7 mouse cellular contexts compared by ENCODE assay signal in the genomic region with DNA sequence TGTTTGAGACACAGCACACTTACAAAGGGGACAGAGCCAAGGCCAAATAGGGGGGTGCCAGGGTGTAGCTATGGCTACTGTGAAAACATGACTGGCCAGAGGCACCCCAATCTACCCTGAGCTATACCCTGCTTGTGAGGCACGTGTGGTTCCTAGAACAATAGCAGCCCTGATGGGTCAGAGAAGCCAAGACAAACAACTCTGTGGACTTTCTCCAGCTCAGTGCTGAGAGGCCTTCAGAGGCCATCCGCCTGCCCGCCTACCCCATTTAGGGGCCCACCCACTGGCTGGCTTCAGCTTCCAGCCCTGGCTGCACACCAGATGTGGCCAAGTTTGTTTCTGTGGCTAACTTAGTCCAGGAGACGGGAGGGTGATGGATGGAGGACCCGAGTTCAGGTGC. TPM values are rescaled to one million over a fixed set of nuclear protein-coding genes. Genes with fewer than 3 reads are reported as not detected.
DNase-seq lines count a peak whose midpoint lies in the region; ATAC-seq and TF ChIP-seq lines count a peak whose summit lies in the region.

No protein-coding gene starts in this region.

- H3K4me1 ChIP-seq in liver, postnatal 0 days (ENCODE audit: insufficient read depth) = peaks cover 10% of the 10 kb centered on the region; the same call in 1 of the 2 replicates

- peak; percentile 69 for ATAC-seq in liver, postnatal 0 days

- no peaks in the 10 kb centered on the region for H3K9me3 ChIP-seq in liver, postnatal 0 days (ENCODE audit: low read length)

- no peak for TF ChIP-seq CTCF in brain, embryonic 14.5 days (IDR thresholded peaks at IDR 0.05; ENCODE audit: borderline replicate concordance, extremely low read depth, insufficient read depth, insufficient read length)
- TF ChIP-seq CTCF in liver, postnatal 0 days (IDR thresholded peaks at IDR 0.05; ENCODE audit: low read depth) = no peak

- intact Hi-C loops in heart, postnatal 25 days (cut with DNase I) = loop anchor here (5.0 kb wide), 1 partner anchor 49 kb away; no protein-coding TSS in a partner anchor
- intact Hi-C loops in left cerebral cortex, postnatal 36 days (cut with DNase I) = no loop called here

- H3K27me3 ChIP-seq in liver, postnatal 0 days (ENCODE audit: insufficient read depth, low read length) = no peaks in the 10 kb centered on the region

- no peak for TF ChIP-seq POLR2A in brain, embryonic 14.5 days (IDR thresholded peaks at IDR 0.05; ENCODE audit: borderline replicate concordance, extremely low read depth, insufficient read depth, insufficient read length, poor library complexity, severe bottlenecking)

- peak; percentile 99 for DNase-seq in adipocyte (ENCODE audit: low spot score)
- DNase-seq in brain, embryonic 14.5 days (ENCODE audit: low read depth) = peak; percentile 34
- peak; percentile 66 for DNase-seq in heart, postnatal 25 days (ENCODE audit: low spot score)
- peak; percentile 48 for DNase-seq in liver, postnatal 0 days
- no peak for DNase-seq in frontal cortex, postnatal 25 days (ENCODE audit: low spot score in 2 of 2)
- no peak for DNase-seq in left cerebral cortex, postnatal 36 days (ENCODE audit: low spot score in 2 of 2)
- no peak for DNase-seq in right cerebral cortex, postnatal 14 days

- H3K27ac ChIP-seq in liver, postnatal 0 days (ENCODE audit: low read depth) = peak overlapping the region; percentile 30; the same call in 1 of the 2 replicates

- no peak overlapping the region for H3K9ac ChIP-seq in liver, postnatal 0 days (replicated peaks)

- TF ChIP-seq EP300 in liver, postnatal 0 days (IDR thresholded peaks at IDR 0.05; ENCODE audit: low read depth) = no peak; the same call in 1 of the 2 replicates

- no peak overlapping the region for H3K4me3 ChIP-seq in liver, postnatal 0 days (ENCODE audit: low read depth, low read length)

- H3K4me2 ChIP-seq in liver, postnatal 0 days (ENCODE audit: low read depth, low read length) = no peak overlapping the region

- WGBS in liver, postnatal 0 days (ENCODE audit: insufficient replicate concordance) = 55% methylated on average over 5 of the region's 5 CpGs

- peaks cover 63% of the 10 kb centered on the region for H3K36me3 ChIP-seq in liver, postnatal 0 days (replicated peaks; ENCODE audit: insufficient read depth, low read length)

RNA-seq across cellular contexts. Expression of gene Slc6a6, which starts 52.6 kb away (rescaled TPM):
- polyA plus RNA-seq in brain, embryonic 14.5 days (2012; rRNA removed) = 67.2 and 96.3 TPM in 2 replicates
- 100 to 1,000 TPM in 1 of 2 experiments, 10 to 100 TPM in 1; 85.0 to 102 TPM for total RNA-seq in heart, postnatal 25 days (2021)
- polyA plus RNA-seq in liver, postnatal 0 days (2015; fragmentation: Nextera tagmentation; extraction: Ambion mirVana) = 31.1 and 34.4 TPM in 2 replicates
- 100 to 1,000 TPM; 120 to 170 TPM for total RNA-seq in left cerebral cortex, postnatal 36 days (2021)

Comparison
In these comparisons a context has a peak if more than half of its experiments do, and no peak if none do; other contexts are left out.
1. DNase-seq: peak in adipocyte (single experiment), brain, embryonic 14.5 days (single experiment), heart, postnatal 25 days (single experiment) and liver, postnatal 0 days (single experiment); none in frontal cortex, postnatal 25 days (0 of 2), left cerebral cortex, postnatal 36 days (0 of 2) and right cerebral cortex, postnatal 14 days (single experiment).